Mouse (Mus musculus) liver, embryonic 13.5 days (tissue): ENCODE data around the gene Slc27a5. TPM values are rescaled to one million over a fixed set of nuclear protein-coding genes. Genes with fewer than 3 reads are reported as not detected.

Experiments
- ATAC-seq: fragments of 200-750 bp; cut with Nextera tagmentation; 2 replicates; pipeline ENCODE4 v1.8.0; 2017; ENCODE audit warnings: low read depth, mild to moderate bottlenecking, moderate number of reproducible peaks, moderate library complexity
- DNase-seq: peaks from one replicate; pipeline ENCODE4 v3.0.0; 2022
- H3K27ac ChIP-seq: fragments of 300-500 bp; sonication (generic); 2 replicates; pipeline ENCODE4 v1.5.1; 2015; ENCODE audit warnings: moderate library complexity, mild to moderate bottlenecking, inconsistent platforms
- H3K27me3 ChIP-seq: fragments of 300-500 bp; sonication (generic); 2 replicates; pipeline ENCODE4 v1.6.1; 2015; ENCODE audit warnings: mild to moderate bottlenecking, inconsistent platforms
- H3K36me3 ChIP-seq: fragments of 300-500 bp; sonication (generic); 2 replicates; pipeline ENCODE4 v1.6.1; 2015; ENCODE audit warnings: mild to moderate bottlenecking, inconsistent platforms
- H3K4me1 ChIP-seq: fragments of 300-500 bp; sonication (generic); replicated peaks from 2 replicates; pipeline ENCODE4 v1.6.1; 2015; ENCODE audit warnings: inconsistent platforms
- H3K4me2 ChIP-seq: fragments of 300-500 bp; sonication (generic); 2 replicates; pipeline ENCODE4 v1.6.1; 2015; ENCODE audit warnings: inconsistent platforms, mild to moderate bottlenecking, moderate library complexity
- H3K4me3 ChIP-seq: fragments of 300-500 bp; sonication (generic); replicated peaks from 2 replicates; pipeline ENCODE4 v1.5.1; 2015; ENCODE audit warnings: mild to moderate bottlenecking, inconsistent platforms
- H3K9ac ChIP-seq: fragments of 300-500 bp; sonication (generic); 2 replicates; pipeline ENCODE4 v1.6.1; 2015; ENCODE audit warnings: mild to moderate bottlenecking, inconsistent platforms
- H3K9me3 ChIP-seq: fragments of 300-500 bp; sonication (generic); replicated peaks from 2 replicates; pipeline ENCODE4 v1.6.1; 2016; ENCODE audit warnings: inconsistent platforms
- WGBS: fragments of 180-500 bp; shearing (Covaris S2); methylation state at CpG from one replicate; pipeline ENCODE4 v1.1.7; 2015; ENCODE audit not compliant: insufficient replicate concordance; 5-methylcytosine and 5-hydroxymethylcytosine counted together
- polyA plus RNA-seq: library from polyadenylated mRNA; unstranded; fragments of >200 nt; fragmentation: Nextera tagmentation; extraction: Ambion mirVana; gene quantifications from 2 replicates; pipeline ENCODE4 v1.2.1, GENCODE M21; 2015

The Slc27a5 gene
- polyA plus RNA-seq, 1 experiment from 2014 or later = 4.9 TPM

DNA sequence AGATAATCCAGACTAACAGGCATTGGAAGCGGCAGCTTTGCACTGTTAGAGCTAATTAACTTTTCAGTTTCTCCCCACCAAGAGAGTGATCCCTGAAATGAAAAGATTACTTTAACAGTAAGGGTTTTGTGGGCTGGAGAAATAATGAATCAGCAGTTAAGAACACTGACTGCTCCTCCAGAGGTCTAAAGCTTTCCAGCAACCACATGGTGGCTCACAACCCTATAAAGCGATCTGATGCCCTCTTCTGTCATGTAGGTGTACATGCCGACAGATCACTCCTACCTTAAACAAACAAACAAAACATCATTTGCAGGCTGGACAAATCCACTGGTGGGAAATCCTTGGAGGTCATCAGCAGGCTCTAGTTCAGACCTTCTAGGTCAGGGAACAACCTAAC, 43.1 kb downstream of the Slc27a5 start:
- Histone ChIP-seq H3K27me3 (no peaks in the 10 kb centered on the region), H3K4me2 (no peak overlapping the region), H3K9ac (no peak overlapping the region), H3K4me3 (no peak overlapping the region), H3K4me1 (peaks cover 37% of the 10 kb centered on the region), H3K36me3 (no peaks in the 10 kb centered on the region), H3K27ac (no peak overlapping the region), H3K9me3 (no peaks in the 10 kb centered on the region)
- ATAC-seq = peak; percentile 47
- no peak for DNase-seq
- 22% methylated on average over 3 of the region's 3 CpGs for WGBS

DNA sequence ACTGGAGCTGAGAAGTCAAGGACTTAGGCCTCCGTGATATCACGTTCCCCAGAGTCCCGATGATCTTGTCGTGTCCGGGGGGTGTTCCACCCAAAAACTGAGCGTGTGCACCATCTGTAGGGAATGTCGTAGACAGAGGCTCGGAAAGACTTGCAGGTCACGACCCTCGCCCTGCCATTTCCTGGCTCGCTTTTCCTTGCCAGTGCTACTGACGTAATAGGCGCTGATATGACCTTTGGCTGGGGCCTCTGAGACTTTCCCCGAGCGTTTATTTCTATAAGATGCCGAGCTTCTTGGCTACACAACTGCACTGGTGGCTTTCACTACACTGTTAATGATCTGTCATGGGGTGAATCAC, 48.1 kb downstream of the Slc27a5 start:
- Histone ChIP-seq H3K4me3 (peak overlapping the region; percentile 68), H3K27me3 (no peaks in the 10 kb centered on the region), H3K36me3 (no peaks in the 10 kb centered on the region), H3K27ac (peak overlapping the region; percentile 80), H3K4me2 (peak overlapping the region; percentile 81), H3K4me1 (peaks cover 38% of the 10 kb centered on the region), H3K9me3 (no peaks in the 10 kb centered on the region), H3K9ac (peak overlapping the region; percentile 79)
- ATAC-seq (peak; percentile 50), DNase-seq (no peak)
- 1% methylated on average over 16 of the region's 16 CpGs for WGBS

DNA sequence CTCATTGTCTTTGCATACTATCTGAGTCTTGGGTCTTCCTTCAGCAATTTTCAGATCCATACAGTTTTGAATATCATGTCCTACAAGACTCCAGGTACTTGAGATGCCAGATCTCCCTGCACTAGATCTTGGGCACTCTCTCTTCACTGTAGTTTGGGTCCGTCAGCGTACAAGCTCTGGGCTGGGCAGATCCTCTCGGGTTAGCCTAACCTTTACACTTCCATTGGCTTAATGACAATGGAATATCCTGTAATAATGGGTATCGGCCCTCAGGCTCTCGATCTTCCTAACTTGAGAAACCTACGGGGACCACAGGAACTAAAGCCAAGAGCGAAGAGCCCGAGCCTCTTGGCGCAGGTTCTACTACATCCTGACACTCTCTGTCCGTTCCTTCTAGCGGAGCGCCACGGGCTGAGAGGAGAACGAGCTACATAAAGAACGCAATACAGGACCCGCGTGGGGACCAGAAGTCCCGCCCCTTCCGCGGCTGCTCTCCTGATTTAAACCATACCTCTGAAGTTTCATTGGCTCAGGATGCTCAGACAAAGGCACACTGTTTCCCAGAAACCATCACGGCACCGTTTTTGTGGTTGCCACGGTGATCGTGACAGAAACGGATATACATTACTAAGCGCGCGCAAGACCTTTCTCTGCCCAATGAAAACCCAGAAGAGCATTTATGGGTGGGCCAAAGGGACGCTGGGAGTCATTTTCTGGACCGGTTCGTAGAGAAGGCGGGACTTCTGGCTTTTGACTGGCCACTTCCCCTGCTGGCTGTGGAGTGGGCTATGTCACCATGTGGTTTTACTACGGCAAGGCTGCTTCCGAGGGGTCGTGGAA, 48.7 kb downstream of the Slc27a5 start:
- DNase-seq (peak; percentile 92), ATAC-seq (peak; percentile 97)
- 9% methylated on average over 35 of the region's 35 CpGs for WGBS
- Histone ChIP-seq H3K9me3 (no peaks in the 10 kb centered on the region), H3K36me3 (no peaks in the 10 kb centered on the region), H3K27ac (peak overlapping the region; percentile 80), H3K4me2 (peak overlapping the region; percentile 81), H3K4me3 (peak overlapping the region; percentile 68), H3K9ac (peak overlapping the region; percentile 79), H3K4me1 (peaks cover 35% of the 10 kb centered on the region), H3K27me3 (no peaks in the 10 kb centered on the region)

- Histone ChIP-seq H3K4me3 (no peak overlapping the region), H3K27ac (no peak overlapping the region), H3K9me3 (no peaks in the 10 kb centered on the region), H3K9ac (no peak overlapping the region), H3K36me3 (no peaks in the 10 kb centered on the region), H3K4me2 (no peak overlapping the region), H3K27me3 (no peaks in the 10 kb centered on the region), H3K4me1 (peaks cover 2% of the 10 kb centered on the region)
- DNase-seq (no peak), ATAC-seq (0 out of 2 replicates have a peak, but pooled peaks have one; percentile 47)
Observed at GRCm38 (mm10) chr7:12943488-12943887, 54.5 kb downstream of the Slc27a5 start.

- no peaks in the 10 kb centered on the region for H3K27me3 ChIP-seq
- H3K9ac ChIP-seq = no peak overlapping the region
- no peak overlapping the region for H3K4me3 ChIP-seq
- H3K9me3 ChIP-seq = no peaks in the 10 kb centered on the region
- no peak for ATAC-seq
- no peak overlapping the region for H3K27ac ChIP-seq
- no peak for DNase-seq
- H3K4me1 ChIP-seq = no peaks in the 10 kb centered on the region
- H3K36me3 ChIP-seq = no peaks in the 10 kb centered on the region
- no peak overlapping the region for H3K4me2 ChIP-seq
- WGBS = 72% methylated on average over 4 of the region's 4 CpGs
Observed at GRCm38 (mm10) chr7:12940599-12940998, 57.4 kb downstream of the Slc27a5 start.

Other genes starting within 250 kb of the Slc27a5 start
- gene Zscan18, start 194.6 kb downstream of the Slc27a5 start, polyA plus RNA-seq = 0.48 and 0.75 TPM in 2 replicates
- gene Zfp329, start 179.3 kb downstream of the Slc27a5 start, polyA plus RNA-seq = 2.6 and 3.0 TPM in 2 replicates
- gene Zfp110, start 163.4 kb downstream of the Slc27a5 start, polyA plus RNA-seq = 11.7 and 14.0 TPM in 2 replicates
- 0.66 TPM in 2 replicates for gene Zfp128, start 117.0 kb downstream of the Slc27a5 start, polyA plus RNA-seq
- gene Zscan22, start 100.4 kb downstream of the Slc27a5 start, polyA plus RNA-seq = 4.6 and 5.5 TPM in 2 replicates
- 724 and 893 TPM in 2 replicates for gene Rps5, start 75.9 kb downstream of the Slc27a5 start, polyA plus RNA-seq
- 0.16 and 0.24 TPM in 2 replicates for gene Rnf225, start 70.8 kb downstream of the Slc27a5 start, polyA plus RNA-seq
- 3.3 and 3.6 TPM in 2 replicates for gene Zfp324, start 32.4 kb downstream of the Slc27a5 start, polyA plus RNA-seq
- 2.9 and 3.6 TPM in 2 replicates for gene Zfp446, start 20.3 kb downstream of the Slc27a5 start, polyA plus RNA-seq
- 92.3 and 102 TPM in 2 replicates for gene Trim28, start 922 bp upstream of the Slc27a5 start, polyA plus RNA-seq
- 14.4 and 17.3 TPM in 2 replicates for gene Zbtb45, start 11.8 kb upstream of the Slc27a5 start, polyA plus RNA-seq
- 127 and 130 TPM in 2 replicates for gene Chmp2a, start 36.6 kb upstream of the Slc27a5 start, polyA plus RNA-seq
- gene Ube2m, start 40.1 kb upstream of the Slc27a5 start, polyA plus RNA-seq = 70.0 and 80.8 TPM in 2 replicates
- gene Mzf1, start 56.6 kb upstream of the Slc27a5 start, polyA plus RNA-seq = 0.45 and 0.52 TPM in 2 replicates
- not detected in 2 replicates for gene Vmn1r85, start 97.0 kb upstream of the Slc27a5 start, polyA plus RNA-seq
- not detected in 2 replicates for gene Vmn1r86, start 121.7 kb upstream of the Slc27a5 start, polyA plus RNA-seq
- gene Vmn1r87, start 142.0 kb upstream of the Slc27a5 start, polyA plus RNA-seq = not detected in 2 replicates
- gene Vmn1r88, start 161.4 kb upstream of the Slc27a5 start, polyA plus RNA-seq = 0.01 TPM in 1 of 2 replicates, not detected in the other
- not detected in 2 replicates for gene Vmn1r89, start 214.8 kb upstream of the Slc27a5 start, polyA plus RNA-seq